Comparison of ENCODE assay signal across 2 mouse cellular contexts in the genomic region with DNA sequence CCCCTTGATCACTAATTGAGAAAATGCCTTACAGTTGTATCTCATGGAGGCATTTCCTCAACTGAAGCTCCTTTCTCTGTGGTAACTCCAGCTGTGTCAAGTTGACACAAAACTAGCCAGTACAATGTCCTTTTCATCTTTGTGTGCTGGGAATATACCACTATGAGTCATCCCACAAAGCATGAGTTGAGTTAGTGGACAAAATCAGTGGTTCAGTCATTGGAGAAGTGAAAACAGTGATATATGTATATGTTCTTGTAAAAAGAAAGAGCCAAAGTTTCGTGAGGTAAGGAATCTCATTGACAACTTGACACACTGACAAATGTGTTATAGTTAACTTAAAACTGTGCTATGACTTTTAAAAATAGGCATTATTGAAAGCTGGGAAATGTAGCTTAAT.
DNase-seq lines count a peak whose midpoint lies in the region; TF ChIP-seq lines count a peak whose summit lies in the region.
"Not testable (repeated sequence)": the region's sequence is repeated elsewhere in the genome, so short reads cannot be mapped to it uniquely, and the experiment has no call there.

No protein-coding gene starts in this region.

- H3K9me3 ChIP-seq in CH12.LX (replicated peaks; ENCODE audit: low read length): not testable (repeated sequence)

- TF ChIP-seq EP300 in CH12.LX (IDR thresholded peaks at IDR 0.05; ENCODE audit: low read length): peak; percentile 53; the same call in 1 of the 2 replicates

- in situ Hi-C loops in CH12.LX (cut with MboI; ENCODE audit: low pct_ligation_motif_present, low pct_unique_long_range_greater_than_20kb, low sequenced_read_pairs): not testable (repeated sequence)

- not testable (repeated sequence) for H3K4me1 ChIP-seq in CH12.LX (ENCODE audit: control insufficient read depth in 1 of 2, insufficient read depth in 2 of 2)

- TF ChIP-seq POLR2A in CH12.LX (IDR thresholded peaks at IDR 0.05; ENCODE audit: low read depth, low read length): not testable (repeated sequence)

- TF ChIP-seq RAD21 in CH12.LX (IDR thresholded peaks at IDR 0.05; ENCODE audit: low read depth, low read length): not testable (repeated sequence)

- not testable (repeated sequence) for TF ChIP-seq CTCF in CH12.LX (conservative IDR thresholded peaks at IDR 0.05 in 1 of 2, IDR thresholded peaks at IDR 0.05 in 1 of 2; ENCODE audit: low read depth in 2 of 2, low read length in 2 of 2)

- H3K27me3 ChIP-seq in CH12.LX (replicated peaks): not testable (repeated sequence)

- not testable (repeated sequence) for H3K36me3 ChIP-seq in CH12.LX (replicated peaks in 1 of 2; ENCODE audit: control insufficient read depth in 1 of 2, insufficient read depth in 1 of 2, low read length in 1 of 2)

- DNase-seq in 3T3-L1 (ENCODE audit: low read depth, low spot score) (peak; percentile 66), CH12.LX (ENCODE audit: extremely low read depth) (peak; percentile 46)

- H3K4me2 ChIP-seq in CH12.LX (ENCODE audit: insufficient read depth, low read depth, poor library complexity, severe bottlenecking): not testable (repeated sequence)

- H3K79me2 ChIP-seq in CH12.LX (replicated peaks; ENCODE audit: control insufficient read depth, extremely low read depth, insufficient read depth, poor library complexity, severe bottlenecking): not testable (repeated sequence)

- dilution Hi-C loops in CH12.LX (cut with MboI; ENCODE audit: extremely low pct_ligation_motif_present, extremely low pct_unique_long_range_greater_than_20kb, low sequenced_read_pairs): not testable (repeated sequence)

- H3K27ac ChIP-seq in CH12.LX (ENCODE audit: insufficient read depth, low read depth): not testable (repeated sequence)

- not testable (repeated sequence) for H3K9ac ChIP-seq in CH12.LX (ENCODE audit: insufficient read depth, low read depth)

- H3K4me3 ChIP-seq in CH12.LX (replicated peaks in 1 of 3; ENCODE audit: low read depth in 2 of 3, low read length in 2 of 3, poor library complexity in 1 of 3): not testable (repeated sequence)

TF ChIP-seq in CH12.LX, 34 proteins besides CTCF, POLR2A, EP300 and RAD21:
- TF ChIP-seq JUN (IDR thresholded peaks at IDR 0.05; ENCODE audit: insufficient read depth, low read depth, low read length): peak; percentile 14; the same call in 1 of the 2 replicates
- peak; percentile 52 for TF ChIP-seq IRF4 (IDR thresholded peaks at IDR 0.05; ENCODE audit: low read depth, low read length)
- TF ChIP-seq BHLHE40 (IDR thresholded peaks at IDR 0.05; ENCODE audit: low read depth, low read length): 0 out of 2 replicates have a peak, but pooled peaks have one; percentile 14
